Mouse (Mus musculus) heart, embryonic 16.5 days (tissue): Measurements from ENCODE around the gene Cfap54. TPM values are rescaled to one million over a fixed set of nuclear protein-coding genes. Genes with fewer than 3 reads are reported as not detected.

Source experiments
- ATAC-seq: fragments of 200-750 bp; cut with Nextera tagmentation; replicated peaks from 2 replicates; pipeline ENCODE4 v1.8.0; 2017; ENCODE audit warnings: moderate number of reproducible peaks; ENCODE audit not compliant: insufficient read depth, low FRiP score; ENCODE audit errors: extremely low read depth
- H3K27ac ChIP-seq: fragments of 300-500 bp; sonication (generic); 2 replicates; pipeline ENCODE4 v1.5.1; 2014; ENCODE audit warnings: mild to moderate bottlenecking, low read length, control low read depth, moderate library complexity
- H3K27me3 ChIP-seq: fragments of 300-500 bp; sonication (generic); 2 replicates; pipeline ENCODE4 v1.6.1; 2014; ENCODE audit warnings: low read length, mixed read lengths; ENCODE audit not compliant: control insufficient read depth, insufficient read depth
- H3K36me3 ChIP-seq: fragments of 300-500 bp; sonication (generic); 2 replicates; pipeline ENCODE4 v1.6.1; 2014; ENCODE audit not compliant: control insufficient read depth, insufficient read depth
- H3K4me1 ChIP-seq: fragments of 300-500 bp; sonication (generic); 2 replicates; pipeline ENCODE4 v1.6.1; 2014; ENCODE audit warnings: low read length, mixed read lengths; ENCODE audit not compliant: control insufficient read depth, insufficient read depth
- H3K4me2 ChIP-seq: fragments of 300-500 bp; sonication (generic); 2 replicates; pipeline ENCODE4 v1.6.1; 2014; ENCODE audit warnings: low read depth, mild to moderate bottlenecking, control low read depth, low read length
- H3K4me3 ChIP-seq: fragments of 300-500 bp; sonication (generic); 2 replicates; pipeline ENCODE4 v1.5.1; 2014; ENCODE audit warnings: mild to moderate bottlenecking, control low read depth, low read length
- H3K9ac ChIP-seq: fragments of 300-500 bp; sonication (generic); 2 replicates; pipeline ENCODE4 v1.6.1; 2014; ENCODE audit warnings: low read length, control low read depth
- H3K9me3 ChIP-seq: fragments of 300-500 bp; sonication (generic); replicated peaks from 2 replicates; pipeline ENCODE4 v1.6.1; 2016; ENCODE audit warnings: low read length; ENCODE audit not compliant: control insufficient read depth
- WGBS: fragments of 180-500 bp; shearing (Covaris S2); extraction: QIAGEN DNeasy Blood & Tissue Kit; methylation state at CpG from one replicate; pipeline ENCODE4 v1.1.7; 2014; 5-methylcytosine and 5-hydroxymethylcytosine counted together
- polyA plus RNA-seq: library from polyadenylated mRNA; unstranded; fragments of >200 nt; fragmentation: Nextera tagmentation; extraction: Ambion mirVana; gene quantifications from 2 replicates; pipeline ENCODE4 v1.2.1, GENCODE M21; 2015

Gene Cfap54
- polyA plus RNA-seq, 1 experiment from 2014 or later = 0.25 TPM

GRCm38 (mm10) chr10:92754359-92754758, 327.1 kb downstream of the Cfap54 start:
- Histone ChIP-seq H3K36me3 (no peaks in the 10 kb centered on the region), H3K4me3 (no peak overlapping the region), H3K4me2 (no peak overlapping the region), H3K9me3 (peaks cover 4% of the 10 kb centered on the region; the same call in 1 of the 2 replicates), H3K4me1 (no peaks in the 10 kb centered on the region), H3K27ac (no peak overlapping the region), H3K27me3 (no peaks in the 10 kb centered on the region), H3K9ac (no peak overlapping the region)
- no peak for ATAC-seq
- 88% methylated on average over 5 of the region's 5 CpGs for WGBS

GRCm38 (mm10) chr10:92730339-92730738, 351.1 kb downstream of the Cfap54 start:
- no peaks in the 10 kb centered on the region for H3K27me3 ChIP-seq
- H3K4me2 ChIP-seq = no peak overlapping the region
- H3K4me1 ChIP-seq = no peaks in the 10 kb centered on the region
- peaks cover 1% of the 10 kb centered on the region; the same call in 1 of the 2 replicates for H3K9me3 ChIP-seq
- no peaks in the 10 kb centered on the region for H3K36me3 ChIP-seq
- no peak for ATAC-seq
- H3K4me3 ChIP-seq = no peak overlapping the region
- no peak overlapping the region for H3K27ac ChIP-seq
- 72% methylated on average over 3 of the region's 3 CpGs for WGBS
- no peak overlapping the region for H3K9ac ChIP-seq

- no peak overlapping the region for H3K4me2 ChIP-seq
- ATAC-seq = no peak
- 61% methylated on average over 3 of the region's 3 CpGs for WGBS
- no peak overlapping the region for H3K9ac ChIP-seq
- no peaks in the 10 kb centered on the region for H3K36me3 ChIP-seq
- H3K4me1 ChIP-seq = no peaks in the 10 kb centered on the region
- H3K9me3 ChIP-seq = peaks cover 3% of the 10 kb centered on the region
- no peak overlapping the region for H3K27ac ChIP-seq
- H3K27me3 ChIP-seq = no peaks in the 10 kb centered on the region
- H3K4me3 ChIP-seq = no peak overlapping the region
Observed at GRCm38 (mm10) chr10:92728723-92729122, 352.7 kb downstream of the Cfap54 start.

Other genes with a start within 250 kb of the Cfap54 start
- 14.9 and 16.7 TPM in 2 replicates for gene Cdk17, start 79.3 kb upstream of the Cfap54 start, polyA plus RNA-seq
- 29.3 and 34.2 TPM in 2 replicates for gene Elk3, start 229.5 kb upstream of the Cfap54 start, polyA plus RNA-seq